Mouse (Mus musculus): ENCODE measurements around the gene Ifitm3.
A peak's percentile ranks its signal among the peaks of the same experiment; 100 is the strongest.
"Not testable (repeated sequence)": the region's sequence is repeated elsewhere in the genome, so short reads cannot be mapped to it uniquely, and the experiment has no call there.

Ifitm3 gene

GRCm38 (mm10) chr7:141010593-141010992 is at the start of gene Ifitm3:
Gene Ifitm3 (minus strand): TSS chr7:141010770.
- DNase-seq, result no peak

GRCm38 (mm10) chr7:141059929-141060328 is 49.4 kb upstream of the Ifitm3 start:
- DNase-seq, result no peak

- no peak for DNase-seq
These were observed 48.2 kb upstream of the Ifitm3 start for GRCm38 (mm10) chr7:141058601-141059341.

- no peak for DNase-seq
These were observed 47.0 kb upstream of the Ifitm3 start for GRCm38 (mm10) chr7:141057541-141057940.

GRCm38 (mm10) chr7:141056976-141057375 is 46.4 kb upstream of the Ifitm3 start:
- no peak for DNase-seq

- DNase-seq, result no peak
These were observed 45.2 kb upstream of the Ifitm3 start for GRCm38 (mm10) chr7:141055785-141056184.

GRCm38 (mm10) chr7:141052421-141052820 is 41.9 kb upstream of the Ifitm3 start:
- DNase-seq, result no peak

GRCm38 (mm10) chr7:141052016-141052415 is 41.4 kb upstream of the Ifitm3 start:
- no peak for DNase-seq

- no peak for DNase-seq
These were observed 40.6 kb upstream of the Ifitm3 start for GRCm38 (mm10) chr7:141051060-141051685.

- DNase-seq, result no peak
These were observed 38.8 kb upstream of the Ifitm3 start for GRCm38 (mm10) chr7:141049326-141049725.

- peak; percentile 93 for DNase-seq
These were observed 38.0 kb upstream of the Ifitm3 start for GRCm38 (mm10) chr7:141048226-141049218.

- DNase-seq, result peak; percentile 63
These were observed 37.1 kb upstream of the Ifitm3 start for GRCm38 (mm10) chr7:141047581-141048225.

GRCm38 (mm10) chr7:141046931-141047580 is 36.5 kb upstream of the Ifitm3 start:
- no peak for DNase-seq

GRCm38 (mm10) chr7:141042539-141042938 is 32.0 kb upstream of the Ifitm3 start:
- DNase-seq, result no peak

GRCm38 (mm10) chr7:141041661-141042060 is 31.1 kb upstream of the Ifitm3 start:
- peak; percentile 40 for DNase-seq

- DNase-seq, result no peak
These were observed 30.5 kb upstream of the Ifitm3 start for GRCm38 (mm10) chr7:141040867-141041606.

GRCm38 (mm10) chr7:141039386-141040107 is 29.0 kb upstream of the Ifitm3 start:
- no peak for DNase-seq

- DNase-seq, result no peak
These were observed 27.8 kb upstream of the Ifitm3 start for GRCm38 (mm10) chr7:141038090-141039032.

GRCm38 (mm10) chr7:141036624-141037023 is 26.1 kb upstream of the Ifitm3 start:
- DNase-seq, result not testable (repeated sequence)

Data from right cerebral cortex, postnatal 14 days (tissue).